Mouse (Mus musculus) G1E (cell line): Measurements from ENCODE around the gene Cbr3.

ENCODE experiments used
- CTCF ChIP-seq: IDR thresholded peaks from 2 replicates; pipeline ENCODE4 v1.5.1; 2012; ENCODE audit warnings: low read depth, low read length, inconsistent platforms, mixed read lengths
- GATA1 ChIP-seq: IDR thresholded peaks from 2 replicates; pipeline ENCODE4 v1.6.1; 2012; ENCODE audit warnings: borderline replicate concordance, low read length, inconsistent platforms, mixed read lengths
- GATA2 ChIP-seq: IDR thresholded peaks from 2 replicates; pipeline ENCODE4 v1.6.1; 2012; ENCODE audit warnings: low read depth, low read length, inconsistent platforms, borderline replicate concordance
- TAL1 ChIP-seq: conservative IDR thresholded peaks from 2 replicates; pipeline ENCODE4 v1.6.1; 2012; ENCODE audit warnings: low read depth, low read length, inconsistent platforms, mixed read lengths

- TF ChIP-seq CTCF (no peak), GATA1 (no peak), TAL1 (no peak), GATA2 (no peak)
Measured at GRCm38 (mm10) chr16:93728676-93729075, 45.7 kb downstream of the Cbr3 start.
